Mouse (Mus musculus): Measurements from ENCODE around the gene Lmna.

DNA sequence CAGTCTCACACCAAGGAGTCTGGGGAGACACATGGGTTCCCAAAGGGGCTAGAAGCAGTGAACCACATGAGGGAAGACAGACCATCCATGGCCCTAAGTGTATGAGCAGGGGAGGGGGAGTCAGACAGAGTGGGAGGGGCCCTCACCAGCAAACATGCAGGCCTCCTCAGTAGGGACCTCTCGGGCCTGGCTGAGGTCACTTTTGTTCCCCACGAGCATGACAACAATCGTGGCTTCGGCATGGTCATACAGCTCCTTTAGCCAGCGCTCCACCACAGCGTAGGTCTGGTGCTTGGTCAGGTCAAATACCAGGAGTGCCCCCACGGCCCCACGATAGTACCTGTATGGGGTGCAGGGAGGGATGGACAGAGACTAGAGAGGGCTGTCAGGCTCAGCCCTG is 33.4 kb upstream of the Lmna start:
- TF ChIP-seq HCFC1 (IDR thresholded peaks at IDR 0.05; ENCODE audit: low read depth, low read length): no peak
- no peak for TF ChIP-seq POLR2A (IDR thresholded peaks at IDR 0.05; ENCODE audit: control insufficient read depth in 1 of 2, insufficient read depth in 1 of 2, low read depth in 1 of 2, low read length in 2 of 2, poor library complexity in 1 of 2)
- TF ChIP-seq TBP (IDR thresholded peaks at IDR 0.05; ENCODE audit: low read depth, low read length): no peak
- TF ChIP-seq JUND (IDR thresholded peaks at IDR 0.05; ENCODE audit: low read depth, low read length): no peak
- no peak for TF ChIP-seq CTCF (IDR thresholded peaks at IDR 0.05 in 2 of 3, conservative IDR thresholded peaks at IDR 0.05 in 1 of 3; ENCODE audit: control insufficient read depth in 1 of 3, insufficient read depth in 1 of 3, low read depth in 2 of 3, low read length in 3 of 3, poor library complexity in 1 of 3, severe bottlenecking in 1 of 3)
- TF ChIP-seq NELFE (IDR thresholded peaks at IDR 0.05; ENCODE audit: low read depth, low read length): no peak
- no peak for TF ChIP-seq GATA1 (IDR thresholded peaks at IDR 0.05; ENCODE audit: low read depth, low read length)

All from MEL (cell line).